Mouse (Mus musculus) stomach, embryonic 15.5 days (tissue): ENCODE results near the gene Farsa. TPM values are rescaled to one million over a fixed set of nuclear protein-coding genes. Genes with fewer than 3 reads are reported as not detected.

ENCODE experiments used
- ATAC-seq: fragments of 200-750 bp; cut with Nextera tagmentation; 2 replicates; pipeline ENCODE4 v1.8.0; 2017; ENCODE audit warnings: low read depth, moderate number of reproducible peaks, moderate TSS enrichment; ENCODE audit not compliant: insufficient read depth, low FRiP score
- H3K27ac ChIP-seq: fragments of 300-500 bp; sonication (generic); 2 replicates; pipeline ENCODE4 v1.5.1; 2015; ENCODE audit warnings: mild to moderate bottlenecking, inconsistent platforms
- H3K27me3 ChIP-seq: fragments of 300-500 bp; sonication (generic); replicated peaks from 2 replicates; pipeline ENCODE4 v1.6.1; 2015; ENCODE audit warnings: inconsistent platforms
- H3K36me3 ChIP-seq: fragments of 300-500 bp; sonication (generic); 2 replicates; pipeline ENCODE4 v1.6.1; 2015; ENCODE audit warnings: inconsistent platforms
- H3K4me1 ChIP-seq: fragments of 300-500 bp; sonication (generic); 2 replicates; pipeline ENCODE4 v1.6.1; 2015; ENCODE audit warnings: inconsistent platforms
- H3K4me2 ChIP-seq: fragments of 300-500 bp; sonication (generic); 2 replicates; pipeline ENCODE4 v1.6.1; 2015; ENCODE audit warnings: mild to moderate bottlenecking, inconsistent platforms
- H3K4me3 ChIP-seq: fragments of 300-500 bp; sonication (generic); replicated peaks from 2 replicates; pipeline ENCODE4 v1.5.1; 2015; ENCODE audit warnings: inconsistent platforms
- H3K9ac ChIP-seq: fragments of 300-500 bp; sonication (generic); 2 replicates; pipeline ENCODE4 v1.6.1; 2015; ENCODE audit warnings: inconsistent platforms
- H3K9me3 ChIP-seq: fragments of 300-500 bp; sonication (generic); 2 replicates; pipeline ENCODE4 v1.6.1; 2016; ENCODE audit warnings: inconsistent platforms
- WGBS: fragments of 180-500 bp; shearing (Covaris S2); methylation state at CpG from one replicate; pipeline ENCODE4 v1.1.7; 2015; 5-methylcytosine and 5-hydroxymethylcytosine counted together
- polyA plus RNA-seq: library from polyadenylated mRNA; unstranded; fragments of >200 nt; fragmentation: Nextera tagmentation; extraction: Ambion mirVana; gene quantifications from 2 replicates; pipeline ENCODE4 v1.2.1, GENCODE M21; 2015

Gene Farsa
- polyA plus RNA-seq, 1 experiment from 2014 or later, result 90.1 TPM

- 78% methylated on average over 15 of the region's 15 CpGs for WGBS
- no peaks in the 10 kb centered on the region for H3K27me3 ChIP-seq
- no peak overlapping the region for H3K4me2 ChIP-seq
- ATAC-seq, result no peak
- H3K36me3 ChIP-seq, result peaks cover 63% of the 10 kb centered on the region
- H3K4me3 ChIP-seq, result 0 out of 2 replicates have a peak overlapping the region, but pooled peaks have one; percentile 2
- H3K9me3 ChIP-seq, result no peaks in the 10 kb centered on the region
- no peak overlapping the region for H3K9ac ChIP-seq
- H3K27ac ChIP-seq, result no peak overlapping the region
- peaks cover 21% of the 10 kb centered on the region for H3K4me1 ChIP-seq
These were observed 18.8 kb upstream of the Farsa start for GRCm38 (mm10) chr8:84837912-84838470.

- Histone ChIP-seq H3K4me3 (no peak overlapping the region), H3K36me3 (peaks cover 68% of the 10 kb centered on the region), H3K4me2 (no peak overlapping the region), H3K9ac (no peak overlapping the region), H3K9me3 (no peaks in the 10 kb centered on the region), H3K4me1 (peaks cover 16% of the 10 kb centered on the region), H3K27ac (no peak overlapping the region), H3K27me3 (no peaks in the 10 kb centered on the region)
- WGBS, result 79% methylated on average over 5 of the region's 5 CpGs
- peak; percentile 70; the same call in 1 of the 2 replicates for ATAC-seq
These were observed 18.3 kb upstream of the Farsa start for GRCm38 (mm10) chr8:84838513-84838912.

GRCm38 (mm10) chr8:84839411-84839810, 17.4 kb upstream of the Farsa start:
- WGBS, result 86% methylated on average over 2 of the region's 2 CpGs
- Histone ChIP-seq H3K4me1 (peaks cover 17% of the 10 kb centered on the region), H3K4me3 (peak overlapping the region; percentile 86), H3K4me2 (peak overlapping the region; percentile 62), H3K36me3 (peaks cover 68% of the 10 kb centered on the region), H3K9ac (peak overlapping the region; percentile 95; the same call in 1 of the 2 replicates), H3K27ac (peak overlapping the region; percentile 90; the same call in 1 of the 2 replicates), H3K9me3 (no peaks in the 10 kb centered on the region), H3K27me3 (no peaks in the 10 kb centered on the region)
- no peak for ATAC-seq

GRCm38 (mm10) chr8:84839875-84840247, 16.9 kb upstream of the Farsa start:
- Histone ChIP-seq H3K4me2 (peak overlapping the region; percentile 62), H3K27me3 (no peaks in the 10 kb centered on the region), H3K9ac (peak overlapping the region; percentile 95), H3K36me3 (peaks cover 70% of the 10 kb centered on the region), H3K9me3 (no peaks in the 10 kb centered on the region), H3K4me3 (peak overlapping the region; percentile 86), H3K4me1 (peaks cover 19% of the 10 kb centered on the region), H3K27ac (peak overlapping the region; percentile 90)
- WGBS, result 1% methylated on average over 7 of the region's 7 CpGs
- ATAC-seq, result no peak

GRCm38 (mm10) chr8:84840248-84840999, 16.4 kb upstream of the Farsa start, which contains the start of gene Rad23a:
Gene Rad23a, minus strand, starts transcription at chr8:84840665.
- WGBS, result under 1% methylated on average over 55 of the region's 55 CpGs
- H3K27me3 ChIP-seq, result no peaks in the 10 kb centered on the region
- ATAC-seq, result peak; percentile 94
- peaks cover 17% of the 10 kb centered on the region for H3K4me1 ChIP-seq
- H3K4me3 ChIP-seq, result peak within 1 kb of the TSS; percentile 86
- peak within 1 kb of the TSS; percentile 90 for H3K27ac ChIP-seq
- no peaks in the 10 kb centered on the region for H3K9me3 ChIP-seq
- H3K4me2 ChIP-seq, result peak within 1 kb of the TSS; percentile 62
- H3K36me3 ChIP-seq, result peaks cover 69% of the 10 kb centered on the region
- peak within 1 kb of the TSS; percentile 95 for H3K9ac ChIP-seq

- no peaks in the 10 kb centered on the region for H3K9me3 ChIP-seq
- H3K4me2 ChIP-seq, result no peak overlapping the region
- H3K36me3 ChIP-seq, result peaks cover 59% of the 10 kb centered on the region
These were observed 15.3 kb upstream of the Farsa start for GRCm38 (mm10) chr8:84841514-84841913.

GRCm38 (mm10) chr8:84844397-84845070, 12.3 kb upstream of the Farsa start:
- Histone ChIP-seq H3K4me2 (peak overlapping the region; percentile 68), H3K27ac (no peak overlapping the region), H3K4me1 (peaks cover 17% of the 10 kb centered on the region), H3K9me3 (no peaks in the 10 kb centered on the region), H3K27me3 (no peaks in the 10 kb centered on the region), H3K36me3 (peaks cover 38% of the 10 kb centered on the region), H3K4me3 (peak overlapping the region; percentile 97), H3K9ac (no peak overlapping the region)
- ATAC-seq, result no peak
- 76% methylated on average over 9 of the region's 9 CpGs for WGBS

More at GRCm38 (mm10) chr8:84841514-84841913, 15.3 kb upstream of the Farsa start:
- 70% methylated on average over 1 of the region's 1 CpGs for WGBS
- ATAC-seq, result no peak
- peaks cover 17% of the 10 kb centered on the region for H3K4me1 ChIP-seq
- peak overlapping the region; percentile 22; the same call in 1 of the 2 replicates for H3K27ac ChIP-seq
- H3K27me3 ChIP-seq, result no peaks in the 10 kb centered on the region
- no peak overlapping the region for H3K9ac ChIP-seq
- H3K4me3 ChIP-seq, result no peak overlapping the region

- ATAC-seq, result no peak
These were observed 11.3 kb upstream of the Farsa start for GRCm38 (mm10) chr8:84845355-84846093.

GRCm38 (mm10) chr8:84846094-84846721, 10.6 kb upstream of the Farsa start:
- peak overlapping the region; percentile 68 for H3K4me2 ChIP-seq
- peak overlapping the region; percentile 87 for H3K27ac ChIP-seq
- peak; percentile 6 for ATAC-seq
- H3K9ac ChIP-seq, result peak overlapping the region; percentile 97
- H3K4me3 ChIP-seq, result peak overlapping the region; percentile 97
- peaks cover 14% of the 10 kb centered on the region for H3K4me1 ChIP-seq
- under 1% methylated on average over 30 of the region's 30 CpGs for WGBS
- peaks cover 36% of the 10 kb centered on the region for H3K36me3 ChIP-seq
- no peaks in the 10 kb centered on the region for H3K27me3 ChIP-seq
- no peaks in the 10 kb centered on the region for H3K9me3 ChIP-seq

More at GRCm38 (mm10) chr8:84845355-84846093, 11.3 kb upstream of the Farsa start:
- H3K4me2 ChIP-seq, result peak overlapping the region; percentile 68
- 10% methylated on average over 12 of the region's 12 CpGs for WGBS
- peaks cover 38% of the 10 kb centered on the region for H3K36me3 ChIP-seq
- peak overlapping the region; percentile 97 for H3K4me3 ChIP-seq
- H3K9me3 ChIP-seq, result no peaks in the 10 kb centered on the region
- peak overlapping the region; percentile 97 for H3K9ac ChIP-seq
- H3K27ac ChIP-seq, result peak overlapping the region; percentile 87; the same call in 1 of the 2 replicates
- peaks cover 14% of the 10 kb centered on the region for H3K4me1 ChIP-seq
- no peaks in the 10 kb centered on the region for H3K27me3 ChIP-seq

GRCm38 (mm10) chr8:84846722-84847572, 9.8 kb upstream of the Farsa start, which contains the start of gene Calr:
Gene Calr, minus strand, starts transcription at chr8:84846934.
- Histone ChIP-seq H3K27me3 (no peaks in the 10 kb centered on the region), H3K4me1 (peaks cover 14% of the 10 kb centered on the region), H3K27ac (peak within 1 kb of the TSS; percentile 87), H3K9ac (peak within 1 kb of the TSS; percentile 97), H3K4me3 (peak within 1 kb of the TSS; percentile 97), H3K36me3 (peaks cover 28% of the 10 kb centered on the region), H3K9me3 (no peaks in the 10 kb centered on the region), H3K4me2 (peak within 1 kb of the TSS; percentile 78)
- WGBS, result under 1% methylated on average over 55 of the region's 55 CpGs
- ATAC-seq, result peak; percentile 100
